Mouse (Mus musculus): Measurements from ENCODE around the gene Gipr. TPM values are rescaled to one million over a fixed set of nuclear protein-coding genes. Genes with fewer than 3 reads are reported as not detected.

The Gipr gene
- polyA plus RNA-seq, 1 experiment from 2014 or later = 0.75 TPM

DNA sequence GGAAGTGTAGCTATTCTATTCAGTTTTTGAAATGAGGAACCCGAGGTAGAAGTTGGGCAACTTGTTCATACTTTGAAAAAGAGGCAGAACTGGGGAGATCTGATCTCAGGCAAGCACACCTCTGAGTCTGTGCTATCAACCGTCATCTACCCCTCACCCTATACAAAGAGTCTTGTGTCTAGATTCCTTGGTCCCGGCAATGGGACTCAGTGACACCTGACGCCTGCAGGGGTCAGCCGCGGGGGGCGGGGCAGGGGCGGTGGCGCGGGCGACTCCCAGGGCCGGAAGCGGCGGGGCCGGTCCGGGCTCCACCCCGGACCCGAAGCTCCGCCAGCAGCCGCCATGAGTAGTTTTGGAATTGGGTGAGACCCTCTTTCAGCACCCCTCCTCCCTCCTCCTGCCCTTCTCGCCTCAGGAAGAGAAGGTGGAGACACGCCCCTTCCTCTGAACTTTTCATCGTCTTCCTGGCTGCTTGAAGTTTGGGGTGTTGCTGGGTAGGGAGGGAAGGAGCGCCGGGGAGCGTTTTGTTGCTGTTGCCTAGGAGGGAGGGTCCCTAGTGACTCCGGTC, 15.0 kb upstream of the Gipr start:
- peaks cover 37% of the 10 kb centered on the region for H3K27me3 ChIP-seq (ENCODE audit: control insufficient read depth, insufficient read depth, low read length)
- H3K4me2 ChIP-seq = peak overlapping the region; percentile 57
- peak overlapping the region; percentile 42 for H3K4me3 ChIP-seq (ENCODE audit: low read depth, low read length)
- peak; percentile 92 for DNase-seq (ENCODE audit: low spot score, missing footprints)
- no peak overlapping the region for H3K27ac ChIP-seq (ENCODE audit: low read depth, low read length)
- 1% methylated on average over 27 of the region's 27 CpGs for WGBS
- ATAC-seq (ENCODE audit: low FRiP score) = 0 out of 2 replicates have a peak, but pooled peaks have one; percentile 11
- H3K4me1 ChIP-seq (ENCODE audit: control insufficient read depth, insufficient read depth, low read length) = peaks cover 13% of the 10 kb centered on the region
- no peaks in the 10 kb centered on the region for H3K36me3 ChIP-seq (ENCODE audit: control insufficient read depth, insufficient read depth, low read length)
- H3K9me3 ChIP-seq (ENCODE audit: control insufficient read depth, low read length) = peaks cover 2% of the 10 kb centered on the region; the same call in 1 of the 2 replicates
- peak overlapping the region; percentile 63 for H3K9ac ChIP-seq (ENCODE audit: low read length)

DNA sequence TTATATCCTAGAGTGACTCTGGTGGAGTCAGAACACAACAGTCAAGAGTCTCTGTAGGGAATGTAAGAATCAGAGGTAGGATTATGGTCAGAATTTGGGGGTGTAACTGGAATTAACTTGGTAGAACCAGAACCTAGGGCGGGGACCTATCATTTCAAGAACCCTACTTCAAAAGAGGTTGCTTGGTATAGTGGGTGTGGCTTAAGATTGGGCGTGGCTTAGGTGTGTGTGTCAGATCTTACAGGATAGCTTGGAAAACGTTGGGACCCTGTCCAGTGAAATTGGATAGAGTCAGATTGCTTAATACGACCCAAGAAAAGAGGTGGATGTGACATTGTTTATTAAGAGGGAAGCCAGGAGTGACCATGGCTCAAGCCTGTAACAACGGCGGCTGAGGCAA, 14.0 kb upstream of the Gipr start:
- no peak overlapping the region for H3K4me3 ChIP-seq (ENCODE audit: low read depth, low read length)

DNA sequence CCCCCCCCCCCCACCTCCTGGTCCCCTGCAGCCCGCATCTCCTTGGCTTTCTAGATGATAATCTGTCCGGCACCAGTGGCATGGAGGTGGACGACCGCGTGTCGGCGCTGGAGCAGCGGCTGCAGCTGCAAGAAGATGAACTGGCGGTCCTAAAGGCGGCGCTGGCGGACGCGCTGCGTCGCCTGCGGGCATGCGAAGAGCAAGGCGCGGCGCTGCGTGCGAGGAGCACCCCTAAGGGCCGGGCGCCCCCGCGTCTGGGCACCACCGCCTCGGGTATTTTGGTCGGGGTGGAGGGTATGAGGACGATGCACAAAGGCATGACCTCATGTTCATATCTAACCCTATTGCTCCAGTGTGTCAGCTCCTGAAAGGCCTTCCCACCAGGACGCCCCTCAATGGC, 13.2 kb upstream of the Gipr start:
- Histone ChIP-seq H3K36me3 (ENCODE audit: control insufficient read depth, insufficient read depth, low read length) (no peaks in the 10 kb centered on the region), H3K9me3 (ENCODE audit: control insufficient read depth, low read length) (peaks cover 2% of the 10 kb centered on the region; the same call in 1 of the 2 replicates), H3K27me3 (ENCODE audit: control insufficient read depth, insufficient read depth, low read length) (peaks cover 42% of the 10 kb centered on the region), H3K4me2 (peak overlapping the region; percentile 44), H3K27ac (ENCODE audit: low read depth, low read length) (no peak overlapping the region), H3K4me1 (ENCODE audit: control insufficient read depth, insufficient read depth, low read length) (peaks cover 15% of the 10 kb centered on the region), H3K4me3 (ENCODE audit: low read depth, low read length) (peak overlapping the region; percentile 26), H3K9ac (ENCODE audit: low read length) (peak overlapping the region; percentile 39; the same call in 1 of the 2 replicates)
- under 1% methylated on average over 31 of the region's 32 CpGs for whole genome bisulfite sequencing
- ATAC-seq (ENCODE audit: low FRiP score) (0 out of 2 replicates have a peak, but pooled peaks have one; percentile 4), DNase-seq (ENCODE audit: low spot score, missing footprints) (peak; percentile 94)

More for the DNA sequence above, 14.0 kb upstream of the Gipr start:
- Histone ChIP-seq H3K27me3 (ENCODE audit: control insufficient read depth, insufficient read depth, low read length) (peaks cover 42% of the 10 kb centered on the region), H3K27ac (ENCODE audit: low read depth, low read length) (no peak overlapping the region), H3K36me3 (ENCODE audit: control insufficient read depth, insufficient read depth, low read length) (no peaks in the 10 kb centered on the region), H3K9ac (ENCODE audit: low read length) (no peak overlapping the region), H3K4me2 (no peak overlapping the region; the same call in 1 of the 2 replicates), H3K9me3 (ENCODE audit: control insufficient read depth, low read length) (peaks cover 2% of the 10 kb centered on the region; the same call in 1 of the 2 replicates), H3K4me1 (ENCODE audit: control insufficient read depth, insufficient read depth, low read length) (peaks cover 15% of the 10 kb centered on the region)
- ATAC-seq (ENCODE audit: low FRiP score) (no peak), DNase-seq (ENCODE audit: low spot score, missing footprints) (no peak)
- WGBS = 39% methylated on average over 6 of the region's 6 CpGs

DNA sequence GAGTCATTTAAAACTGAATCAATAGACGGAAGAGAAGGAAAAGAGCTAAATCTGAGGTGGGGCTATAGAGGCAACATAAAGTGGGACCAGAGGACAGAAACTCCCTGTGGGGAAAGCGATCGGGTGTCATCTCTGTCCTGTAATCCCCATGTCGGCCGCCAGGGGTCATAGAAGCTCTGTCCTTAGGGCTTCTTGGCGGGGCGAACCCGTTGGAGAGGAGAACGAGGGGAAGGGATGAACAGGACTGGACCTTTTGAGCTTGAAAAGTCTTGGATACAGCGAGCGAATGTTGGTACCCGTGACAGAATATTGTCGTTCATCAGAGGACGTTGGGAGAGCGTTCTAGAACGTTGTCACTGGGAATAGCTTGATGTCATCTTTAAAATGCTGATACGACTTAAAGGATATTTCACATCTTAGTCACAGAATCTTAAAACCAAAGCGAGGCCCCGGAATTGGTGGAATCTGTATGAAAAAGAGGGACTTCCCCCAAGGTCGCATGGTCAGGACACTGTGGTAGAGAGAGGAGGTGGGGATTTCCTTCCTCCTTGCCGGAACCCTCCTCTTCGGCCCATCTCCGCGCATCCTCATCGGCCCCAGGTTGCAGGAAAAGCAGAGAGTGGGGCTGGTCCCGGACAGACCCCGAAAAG, 12.6 kb upstream of the Gipr start:
- peak; percentile 97 for DNase-seq (ENCODE audit: low spot score, missing footprints)
- Histone ChIP-seq H3K9me3 (ENCODE audit: control insufficient read depth, low read length) (peaks cover 2% of the 10 kb centered on the region; the same call in 1 of the 2 replicates), H3K36me3 (ENCODE audit: control insufficient read depth, insufficient read depth, low read length) (no peaks in the 10 kb centered on the region), H3K27ac (ENCODE audit: low read depth, low read length) (no peak overlapping the region), H3K4me1 (ENCODE audit: control insufficient read depth, insufficient read depth, low read length) (peaks cover 15% of the 10 kb centered on the region), H3K4me3 (ENCODE audit: low read depth, low read length) (peak overlapping the region; percentile 26), H3K4me2 (peak overlapping the region; percentile 44), H3K9ac (ENCODE audit: low read length) (no peak overlapping the region), H3K27me3 (ENCODE audit: control insufficient read depth, insufficient read depth, low read length) (peaks cover 42% of the 10 kb centered on the region)
- 6% methylated on average over 27 of the region's 27 CpGs for WGBS
- no peak for ATAC-seq (ENCODE audit: low FRiP score)

DNA sequence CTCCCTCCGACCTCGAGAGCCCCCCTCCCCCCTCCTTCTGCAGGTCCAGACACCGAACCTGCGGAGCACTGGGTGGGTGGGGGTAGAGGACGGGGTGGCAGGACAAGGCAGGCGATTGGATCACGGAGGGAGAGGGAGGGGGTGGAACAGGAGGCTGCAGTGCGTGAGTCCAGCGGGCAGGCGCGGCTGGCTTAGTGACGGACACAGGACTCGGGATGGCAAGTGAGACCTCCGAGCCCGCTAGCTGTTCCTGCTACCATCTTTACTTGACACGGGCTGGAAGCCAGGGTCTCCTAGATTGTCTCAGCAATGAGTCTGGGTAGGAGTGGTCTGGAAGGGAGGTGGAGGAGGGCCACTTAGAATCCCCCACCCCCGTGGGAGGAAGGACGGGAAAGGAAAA, 12.1 kb upstream of the Gipr start:
- Histone ChIP-seq H3K4me2 (peak overlapping the region; percentile 44; the same call in 1 of the 2 replicates), H3K4me1 (ENCODE audit: control insufficient read depth, insufficient read depth, low read length) (peaks cover 15% of the 10 kb centered on the region), H3K36me3 (ENCODE audit: control insufficient read depth, insufficient read depth, low read length) (no peaks in the 10 kb centered on the region), H3K27me3 (ENCODE audit: control insufficient read depth, insufficient read depth, low read length) (peaks cover 42% of the 10 kb centered on the region), H3K4me3 (ENCODE audit: low read depth, low read length) (peak overlapping the region; percentile 14), H3K9ac (ENCODE audit: low read length) (no peak overlapping the region), H3K27ac (ENCODE audit: low read depth, low read length) (no peak overlapping the region), H3K9me3 (ENCODE audit: control insufficient read depth, low read length) (peaks cover 2% of the 10 kb centered on the region; the same call in 1 of the 2 replicates)
- ATAC-seq (ENCODE audit: low FRiP score) (no peak), DNase-seq (ENCODE audit: low spot score, missing footprints) (no peak)
- WGBS = 10% methylated on average over 18 of the region's 18 CpGs

DNA sequence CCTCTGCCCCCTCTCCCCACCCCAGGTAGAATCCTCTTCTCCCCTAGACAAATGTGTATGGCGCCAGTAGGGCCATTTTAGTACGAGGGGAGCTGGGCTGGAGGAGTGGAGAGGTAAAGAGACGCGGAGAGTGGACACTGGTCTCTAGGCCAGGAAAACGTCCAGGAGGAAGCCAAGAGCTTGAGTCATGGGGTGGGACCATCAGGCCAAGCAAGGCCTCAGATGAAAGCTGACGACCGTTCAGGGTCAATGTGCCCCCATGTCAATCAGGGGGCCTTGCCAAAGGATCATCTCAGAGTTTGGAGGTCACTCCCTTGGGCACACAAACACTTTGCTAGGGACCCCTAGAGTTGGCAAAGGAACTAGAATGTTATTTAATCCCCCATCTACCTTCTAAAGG, 11.3 kb upstream of the Gipr start:
- peaks cover 2% of the 10 kb centered on the region; the same call in 1 of the 2 replicates for H3K9me3 ChIP-seq (ENCODE audit: control insufficient read depth, low read length)
- peak overlapping the region; percentile 66 for H3K4me2 ChIP-seq
- H3K4me1 ChIP-seq (ENCODE audit: control insufficient read depth, insufficient read depth, low read length) = peaks cover 13% of the 10 kb centered on the region
- H3K36me3 ChIP-seq (ENCODE audit: control insufficient read depth, insufficient read depth, low read length) = no peaks in the 10 kb centered on the region
- H3K27ac ChIP-seq (ENCODE audit: low read depth, low read length) = no peak overlapping the region
- peak overlapping the region; percentile 61; the same call in 1 of the 2 replicates for H3K9ac ChIP-seq (ENCODE audit: low read length)
- ATAC-seq (ENCODE audit: low FRiP score) = no peak
- 68% methylated on average over 7 of the region's 7 CpGs for WGBS
- DNase-seq (ENCODE audit: low spot score, missing footprints) = no peak
- H3K4me3 ChIP-seq (ENCODE audit: low read depth, low read length) = peak overlapping the region; percentile 40
- peaks cover 42% of the 10 kb centered on the region for H3K27me3 ChIP-seq (ENCODE audit: control insufficient read depth, insufficient read depth, low read length)

DNA sequence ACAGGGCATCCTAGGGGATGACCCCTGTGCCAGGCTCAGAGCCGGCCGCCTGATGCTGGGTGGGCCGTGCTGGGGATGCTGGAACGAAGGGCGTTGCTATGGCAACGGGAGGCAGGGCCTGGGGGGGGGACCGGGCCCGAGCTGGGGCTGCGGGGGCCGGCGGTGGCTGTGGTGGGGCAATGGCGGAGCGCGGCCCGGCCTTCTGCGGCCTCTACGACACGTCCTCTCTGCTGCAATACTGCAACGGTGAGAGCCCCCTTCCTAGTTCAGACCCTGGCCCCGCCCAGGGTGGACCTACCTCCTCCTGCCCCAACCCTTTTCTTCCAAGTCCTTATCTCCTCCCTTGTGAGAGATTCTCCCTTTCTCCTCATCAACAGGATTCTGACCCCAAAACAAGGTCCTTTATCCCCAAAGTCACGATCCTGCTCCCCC, 10.6 kb upstream of the Gipr start:
- peaks cover 2% of the 10 kb centered on the region; the same call in 1 of the 2 replicates for H3K9me3 ChIP-seq (ENCODE audit: control insufficient read depth, low read length)
- WGBS = 3% methylated on average over 21 of the region's 21 CpGs
- no peaks in the 10 kb centered on the region for H3K36me3 ChIP-seq (ENCODE audit: control insufficient read depth, insufficient read depth, low read length)
- peaks cover 11% of the 10 kb centered on the region for H3K4me1 ChIP-seq (ENCODE audit: control insufficient read depth, insufficient read depth, low read length)
- DNase-seq (ENCODE audit: low spot score, missing footprints) = no peak
- ATAC-seq (ENCODE audit: low FRiP score) = peak; percentile 22
- 0 out of 2 replicates have a peak overlapping the region, but pooled peaks have one; percentile 49 for H3K27ac ChIP-seq (ENCODE audit: low read depth, low read length)
- H3K4me2 ChIP-seq = peak overlapping the region; percentile 66
- peak overlapping the region; percentile 40 for H3K4me3 ChIP-seq (ENCODE audit: low read depth, low read length)
- H3K9ac ChIP-seq (ENCODE audit: low read length) = peak overlapping the region; percentile 61
- H3K27me3 ChIP-seq (ENCODE audit: control insufficient read depth, insufficient read depth, low read length) = peaks cover 42% of the 10 kb centered on the region

DNA sequence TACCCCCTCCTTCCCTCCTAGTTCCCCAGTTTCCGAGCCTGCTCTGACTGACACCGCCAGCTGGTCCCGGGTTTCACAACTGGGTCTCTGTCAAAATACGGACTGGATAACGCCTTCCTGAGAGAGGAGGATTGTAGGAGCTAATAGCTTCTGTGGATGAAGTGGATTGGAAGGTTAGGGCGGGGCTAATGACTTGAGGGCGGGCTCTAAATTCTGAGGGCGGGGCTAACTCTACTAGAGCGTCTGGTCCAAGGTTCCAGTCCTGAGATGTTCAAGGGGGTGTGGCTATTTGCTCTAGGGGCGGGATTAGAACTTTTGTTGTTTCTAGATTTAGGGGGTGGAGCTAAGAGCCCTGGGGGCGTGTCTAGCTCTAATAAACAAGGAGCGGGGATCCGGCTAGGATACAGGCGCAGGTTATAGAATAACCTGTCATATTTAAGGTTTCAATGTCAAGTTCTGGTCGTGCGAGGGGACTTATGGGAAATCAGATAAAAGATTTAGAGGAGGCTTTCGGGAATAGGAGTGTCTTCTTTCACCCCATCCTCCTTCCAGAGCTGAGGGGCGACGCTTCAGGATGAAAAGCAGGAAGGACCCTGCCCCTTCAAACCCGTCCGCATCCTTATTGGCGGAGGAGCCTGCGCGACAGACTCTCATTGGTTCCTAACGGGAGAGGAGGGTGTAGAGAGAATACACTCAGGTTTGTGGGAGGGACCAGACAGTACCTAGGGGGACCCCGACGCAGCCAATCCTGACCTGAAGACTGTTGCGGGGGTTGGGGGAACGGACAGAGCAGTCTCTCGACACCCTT, 10.0 kb upstream of the Gipr start, which contains the start of gene Eml2:
Eml2 (plus strand) TSS at position 714 of the 808 bp plus-strand sequence.
- Histone ChIP-seq H3K27me3 (ENCODE audit: control insufficient read depth, insufficient read depth, low read length) (peaks cover 42% of the 10 kb centered on the region), H3K9me3 (ENCODE audit: control insufficient read depth, low read length) (peaks cover 2% of the 10 kb centered on the region; the same call in 1 of the 2 replicates), H3K27ac (ENCODE audit: low read depth, low read length) (0 out of 2 replicates have a peak within 1 kb of the TSS, but pooled peaks have one; percentile 49), H3K4me3 (ENCODE audit: low read depth, low read length) (peak within 1 kb of the TSS; percentile 40), H3K9ac (ENCODE audit: low read length) (peak within 1 kb of the TSS; percentile 61), H3K4me2 (peak within 1 kb of the TSS; percentile 66), H3K36me3 (ENCODE audit: control insufficient read depth, insufficient read depth, low read length) (no peaks in the 10 kb centered on the region), H3K4me1 (ENCODE audit: control insufficient read depth, insufficient read depth, low read length) (peaks cover 11% of the 10 kb centered on the region)
- peak; percentile 84 for ATAC-seq (ENCODE audit: low FRiP score)
- 1% methylated on average over 30 of the region's 30 CpGs for WGBS
- peak; percentile 96 for DNase-seq (ENCODE audit: low spot score, missing footprints)

Measured in midbrain, embryonic 11.5 days (tissue).